Mouse (Mus musculus) hindlimb bud, embryonic 11.5 days (tissue): Measurements from ENCODE around the gene Srebf2.
"Not testable (repeated sequence)": the region's sequence is repeated elsewhere in the genome, so short reads cannot be mapped to it uniquely, and the experiment has no call there.

ENCODE experiments used
- DNase-seq: peaks from one replicate; pipeline ENCODE4 v3.0.0-alpha.2; 2012; ENCODE audit warnings: low read depth, low spot score; ENCODE audit errors: extremely low spot score

Gene Srebf2

DNA sequence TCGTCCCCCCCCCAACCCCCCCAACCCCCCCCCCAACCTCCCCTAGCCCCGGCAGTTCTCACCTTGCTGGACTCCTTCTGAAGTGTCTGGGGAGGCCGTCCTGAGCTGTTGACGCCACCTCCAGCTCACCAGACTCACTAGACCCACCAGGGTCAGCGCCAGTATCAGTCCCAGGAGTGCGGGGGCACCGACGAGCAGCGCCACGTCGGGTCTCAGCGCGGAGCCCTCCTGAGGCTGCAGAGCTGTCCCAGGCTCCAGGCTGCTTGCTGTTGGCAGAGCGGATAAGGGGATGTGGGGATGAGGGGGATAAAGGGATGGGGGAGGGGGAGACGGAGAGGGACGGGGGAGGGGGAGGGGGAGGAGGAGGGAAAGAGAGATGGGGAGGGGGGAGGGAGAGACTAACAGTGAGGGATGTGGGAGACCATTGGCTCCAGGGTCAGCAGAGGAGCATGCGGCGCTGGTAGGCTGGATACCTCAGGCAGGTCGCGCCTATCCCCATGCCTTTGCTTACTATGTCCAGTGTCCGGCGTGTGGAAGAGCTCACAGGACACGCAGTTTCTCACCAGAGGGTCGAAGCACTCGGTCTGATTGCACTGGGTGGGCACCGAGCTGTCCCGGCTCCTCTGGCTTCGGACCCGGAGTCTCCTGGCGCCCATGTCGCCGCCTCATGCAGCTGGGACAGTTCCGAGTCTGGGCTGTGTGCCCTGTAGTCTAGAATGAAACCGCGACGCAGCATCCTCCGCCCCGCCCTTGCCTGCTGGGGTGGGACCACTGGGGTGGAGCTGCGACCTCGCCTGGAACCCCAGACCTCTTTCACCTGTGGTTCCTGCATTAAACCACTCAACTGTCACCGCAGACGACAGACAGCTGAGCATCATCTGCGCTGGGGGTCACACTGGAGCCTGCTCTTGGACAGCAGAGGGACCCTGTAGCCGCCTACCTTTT lies 76.9 kb downstream of the Srebf2 start, which contains the start of gene Tnfrsf13c:
Gene Tnfrsf13c, minus strand, starts transcription at position 713 of the 945 bp plus-strand sequence.
- no peak for DNase-seq

DNA sequence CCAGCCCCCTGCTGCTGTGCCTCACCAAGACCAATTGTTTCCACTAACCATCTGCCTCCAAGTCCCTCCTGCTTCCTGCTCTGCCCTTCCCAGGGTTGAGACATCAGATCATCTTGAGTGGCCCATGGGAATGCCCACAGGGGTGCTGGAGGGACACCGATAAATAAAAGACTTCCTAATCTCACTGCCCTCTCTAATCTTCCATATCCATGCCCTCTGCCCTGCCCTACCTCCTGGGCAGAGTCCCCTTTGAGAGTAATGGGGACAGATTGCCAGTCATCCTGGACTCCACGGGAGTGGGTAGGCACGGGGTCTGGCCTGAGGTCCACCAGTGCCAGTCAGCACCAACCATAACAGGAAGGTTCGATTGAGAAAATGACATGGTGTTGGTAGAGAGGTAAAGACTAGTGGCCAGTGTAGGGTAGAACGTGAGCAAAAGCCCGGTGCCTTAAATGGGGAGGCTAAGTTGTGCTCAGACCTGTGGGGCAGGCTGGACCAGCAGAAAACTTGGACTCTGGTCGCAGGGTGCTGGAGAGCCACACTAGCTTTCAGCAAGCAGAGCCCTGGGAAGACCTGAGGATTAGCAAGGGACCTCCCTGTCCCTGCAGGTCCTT lies 77.7 kb downstream of the Srebf2 start:
- no peak for DNase-seq

DNA sequence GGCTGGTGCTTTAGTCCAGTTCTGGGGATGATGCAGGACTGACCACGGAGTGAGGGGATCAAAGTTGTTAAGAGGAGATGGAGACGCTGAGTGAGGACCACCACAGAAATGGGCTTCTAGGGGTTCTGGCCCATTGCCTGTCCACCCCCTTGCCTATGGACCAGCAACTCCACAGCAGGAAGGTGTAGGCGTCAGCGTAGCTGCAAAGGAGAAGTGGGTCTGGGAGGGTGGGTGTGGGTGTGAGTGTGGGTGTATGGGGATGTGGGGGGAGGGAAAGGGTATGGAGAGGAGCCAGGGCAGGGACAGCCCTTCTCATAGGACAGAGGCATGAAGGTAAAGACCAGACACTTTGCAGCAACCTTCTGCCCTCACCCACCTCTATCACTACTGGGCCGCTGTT lies 78.8 kb downstream of the Srebf2 start:
- no peak for DNase-seq

DNA sequence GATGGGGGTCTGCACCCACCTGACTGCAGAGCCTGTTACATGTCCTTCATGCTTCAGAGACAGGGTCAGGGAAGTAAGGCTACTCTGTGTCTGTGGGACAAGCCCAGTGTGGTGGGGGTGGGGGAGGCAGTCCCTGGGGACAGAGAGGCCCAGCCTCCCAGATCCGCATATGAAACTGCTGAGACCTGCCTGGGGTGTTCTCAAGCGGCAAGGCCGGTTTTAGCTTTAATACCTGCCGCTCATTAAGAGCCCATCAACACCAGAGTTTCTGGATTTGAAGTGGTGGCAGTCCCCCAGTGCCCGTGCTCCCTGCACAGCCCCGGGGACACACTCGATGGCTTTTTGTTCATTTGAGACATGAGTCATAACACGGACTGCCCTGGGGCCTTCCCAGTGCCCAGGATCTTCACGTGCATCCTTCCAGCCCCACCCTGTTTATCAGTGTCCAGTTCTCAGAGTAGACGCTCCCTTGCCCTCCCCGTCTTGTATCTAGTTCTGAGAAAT lies 82.6 kb downstream of the Srebf2 start:
- no peak for DNase-seq

DNA sequence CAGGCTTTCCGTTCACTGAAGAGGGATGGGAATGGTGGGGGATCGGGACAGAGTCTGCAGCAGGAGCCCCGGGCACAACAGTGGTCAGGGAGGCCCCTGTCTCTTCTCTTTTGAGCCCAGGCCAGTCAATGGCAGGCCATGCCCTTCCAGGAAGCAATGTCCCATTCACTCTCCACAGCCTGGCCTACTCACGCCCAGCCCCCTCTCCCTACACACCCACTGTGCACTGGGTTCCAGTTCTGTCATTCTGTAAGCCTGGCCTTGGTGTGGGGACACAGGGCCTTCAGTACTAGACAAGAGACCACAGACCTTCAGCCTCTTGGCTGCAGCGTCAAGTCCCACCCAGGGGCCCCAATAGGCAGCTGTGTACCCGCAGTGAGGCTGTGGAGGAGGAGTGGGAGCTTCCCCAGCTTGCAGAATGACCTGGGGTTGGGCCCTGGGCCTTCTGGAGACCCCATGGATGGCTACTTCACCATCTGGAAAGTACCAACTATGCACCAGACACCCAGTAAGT lies 83.2 kb downstream of the Srebf2 start:
- no peak for DNase-seq

DNA sequence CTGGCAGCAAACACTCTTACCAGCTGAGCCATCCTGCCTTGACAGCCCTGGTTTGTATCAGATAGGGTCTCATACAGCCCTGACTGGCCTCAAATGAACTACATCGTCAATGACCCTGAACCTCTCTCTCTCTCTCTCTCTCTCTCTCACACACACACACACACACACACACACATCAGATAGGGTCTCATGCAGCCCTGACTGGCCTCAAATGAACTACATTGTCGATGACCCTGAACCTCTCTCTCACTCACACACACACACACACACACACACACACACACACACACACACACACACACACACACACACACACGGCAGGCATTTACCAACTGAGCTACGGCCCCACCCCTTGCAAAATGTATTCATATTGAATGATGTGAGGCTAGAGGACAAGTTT lies 84.1 kb downstream of the Srebf2 start:
- DNase-seq, result no peak

DNA sequence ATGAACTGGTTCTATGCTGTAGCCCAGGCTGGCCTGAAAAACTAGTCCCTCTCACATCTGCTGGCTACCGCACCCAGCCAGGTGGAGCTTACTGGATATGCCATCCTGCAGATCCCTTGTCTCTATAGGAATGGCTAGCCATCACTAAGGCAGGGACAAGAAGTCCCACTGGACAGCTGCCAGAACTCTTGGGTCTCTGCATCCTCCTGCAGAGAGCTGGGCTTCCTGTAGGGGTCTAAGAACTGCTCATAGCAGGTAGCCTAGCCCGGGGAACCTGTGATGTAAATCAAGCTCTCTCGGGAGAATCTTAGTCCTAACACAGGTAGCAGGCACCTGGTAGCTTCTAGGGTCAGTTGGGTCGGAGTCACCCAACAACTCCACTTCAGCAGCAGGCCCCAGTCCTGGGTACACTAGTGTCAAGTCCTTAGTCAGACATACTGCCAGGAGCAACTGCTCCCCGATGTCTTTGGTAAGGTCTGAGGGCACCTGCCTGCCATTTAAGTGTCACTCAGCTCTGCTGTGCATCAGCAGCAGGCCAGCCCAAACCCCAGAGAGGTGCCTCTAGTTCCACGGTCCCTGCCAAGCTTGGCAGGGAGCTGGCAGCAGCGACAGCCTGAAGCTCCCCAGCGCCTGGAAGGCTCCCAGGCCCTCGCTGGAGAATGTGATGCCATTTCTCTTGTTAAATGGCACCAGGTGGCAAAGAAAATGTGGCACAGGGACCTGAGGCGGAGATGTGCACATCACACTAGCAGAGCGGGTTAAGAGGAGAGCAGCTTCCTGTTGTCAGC lies 84.8 kb downstream of the Srebf2 start:
- DNase-seq, result no peak

DNA sequence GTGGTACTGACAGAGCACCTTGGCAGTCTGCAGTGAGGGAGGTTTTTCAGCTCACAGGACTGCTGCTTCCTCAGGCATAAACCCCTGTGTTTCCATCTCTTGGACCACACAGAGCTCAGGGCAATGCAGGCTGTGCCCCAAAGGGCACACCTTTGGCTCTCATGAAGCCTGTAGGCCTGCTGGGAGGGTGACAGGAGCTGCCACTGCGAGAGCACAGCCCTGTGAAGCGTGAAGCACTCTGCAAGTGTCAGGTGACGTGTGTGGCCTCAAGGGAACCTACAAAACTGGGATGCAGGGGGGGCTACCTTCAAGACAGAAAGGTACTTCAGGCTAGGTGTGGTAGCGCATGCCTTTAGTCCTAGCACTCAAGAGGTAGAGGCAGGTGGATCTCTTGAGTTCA lies 85.7 kb downstream of the Srebf2 start:
- no peak for DNase-seq

DNA sequence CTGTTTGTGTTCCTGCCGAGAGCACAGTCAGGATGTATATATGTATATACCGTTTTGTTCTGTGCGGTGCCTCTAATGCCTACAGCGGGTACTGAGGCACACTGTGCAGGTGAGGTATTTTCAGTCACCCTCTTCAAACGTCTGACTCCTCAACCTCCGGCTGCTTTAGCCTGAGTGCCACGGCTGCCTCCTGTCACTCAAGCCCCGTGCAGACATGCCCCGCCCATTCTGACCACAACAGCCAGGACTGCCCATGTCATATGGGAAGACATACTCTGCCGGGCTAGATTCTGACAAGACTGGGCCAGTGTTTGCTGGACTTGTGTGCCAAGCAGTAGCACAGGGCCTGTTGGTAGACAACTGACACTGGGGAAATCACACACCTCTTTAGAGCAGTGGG lies 88.7 kb downstream of the Srebf2 start:
- DNase-seq, result no peak

DNA sequence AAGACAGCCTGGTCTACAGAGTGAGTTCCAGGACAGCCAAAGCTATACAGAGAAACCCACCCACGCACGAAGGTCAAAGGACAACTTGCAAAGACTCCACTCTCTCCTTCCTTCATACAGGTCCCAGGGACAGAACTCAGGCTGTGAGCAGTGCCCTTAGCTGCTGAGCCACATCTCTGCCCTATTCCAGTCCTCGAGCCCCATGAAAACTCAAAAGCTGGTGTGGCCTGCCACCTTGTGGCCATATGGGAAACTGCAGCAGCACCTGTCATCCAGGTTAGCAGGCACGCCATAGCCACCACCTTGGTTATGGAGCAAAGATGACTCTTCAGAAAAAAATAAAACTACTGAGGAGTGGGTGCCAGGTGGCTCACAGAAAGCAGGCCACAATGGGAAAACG lies 89.6 kb downstream of the Srebf2 start:
- DNase-seq, result peak; percentile 39

DNA sequence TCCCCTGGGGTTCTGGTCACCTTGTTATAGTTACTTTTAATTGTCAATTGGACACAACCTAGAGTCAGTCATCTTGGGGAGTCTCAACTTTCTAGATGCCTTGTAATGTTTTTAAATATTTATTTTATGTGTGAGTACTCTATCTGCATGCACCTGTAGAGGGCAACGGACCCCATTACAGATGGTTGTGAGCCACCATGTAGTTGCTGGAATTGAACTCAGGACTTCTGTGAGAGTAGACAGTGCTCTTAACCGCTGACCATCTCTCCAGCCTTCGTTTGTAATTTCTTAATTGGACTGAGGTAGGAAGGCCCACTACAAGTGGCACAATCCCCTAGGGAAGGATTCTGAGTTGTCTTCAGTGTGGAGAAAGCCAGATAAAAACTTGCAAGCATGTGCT lies 96.3 kb downstream of the Srebf2 start:
- no peak for DNase-seq

DNA sequence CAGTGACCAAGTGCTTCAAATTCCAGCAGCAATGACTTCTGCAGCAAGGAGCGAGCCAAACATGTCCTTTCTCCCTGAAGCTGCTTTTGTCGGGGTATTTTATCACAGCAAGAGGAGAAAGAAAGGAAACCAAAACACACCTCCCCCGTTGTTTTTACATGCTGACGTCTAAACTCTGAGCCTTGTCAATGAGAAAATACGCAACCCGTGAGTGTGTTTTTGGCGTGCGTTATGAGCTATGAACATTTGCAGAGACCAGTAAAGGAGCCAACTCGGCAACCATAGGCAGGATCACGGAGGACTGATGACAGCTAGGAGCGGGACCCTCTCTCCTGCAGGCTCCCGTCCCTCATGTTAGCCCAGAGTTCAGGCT lies 96.7 kb downstream of the Srebf2 start:
- no peak for DNase-seq

DNA sequence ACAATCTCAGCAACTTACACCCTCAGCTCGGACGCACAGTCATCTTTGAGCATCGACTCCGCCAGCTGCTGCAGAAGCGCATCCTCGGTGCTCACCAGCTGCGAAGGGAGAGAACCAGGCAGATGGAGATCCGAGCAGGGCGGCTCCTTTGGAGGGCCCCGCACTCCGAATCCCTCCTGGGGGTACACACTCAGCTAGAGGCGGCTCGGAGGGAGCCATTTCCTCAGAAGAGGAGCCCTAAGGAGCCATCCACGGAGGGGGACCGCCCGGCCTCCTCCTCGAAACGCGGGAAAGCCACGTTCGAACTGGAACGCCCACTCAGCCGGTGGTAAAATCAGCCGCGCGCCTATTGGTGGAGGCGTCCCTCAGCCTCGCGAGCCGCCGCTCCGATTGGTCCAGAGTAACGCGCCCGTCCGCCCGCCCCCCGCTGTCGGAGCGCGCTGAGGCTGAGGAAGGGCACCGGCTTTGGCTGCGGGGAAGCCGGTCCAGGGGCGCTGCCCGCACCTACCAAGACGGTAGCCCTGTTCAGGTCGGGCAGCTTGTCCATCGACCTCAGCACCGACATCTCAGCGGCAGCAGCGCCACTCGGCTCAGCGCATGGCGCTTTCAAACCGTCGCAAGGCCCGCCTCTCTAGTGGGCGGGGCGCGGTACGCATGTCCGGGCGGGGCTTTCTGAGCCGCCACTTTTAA lies 97.3 kb downstream of the Srebf2 start, which contains the start of gene Cenpm:
Gene Cenpm, minus strand, starts transcription at position 634 of the 690 bp plus-strand sequence.
- DNase-seq, result peak; percentile 61

DNA sequence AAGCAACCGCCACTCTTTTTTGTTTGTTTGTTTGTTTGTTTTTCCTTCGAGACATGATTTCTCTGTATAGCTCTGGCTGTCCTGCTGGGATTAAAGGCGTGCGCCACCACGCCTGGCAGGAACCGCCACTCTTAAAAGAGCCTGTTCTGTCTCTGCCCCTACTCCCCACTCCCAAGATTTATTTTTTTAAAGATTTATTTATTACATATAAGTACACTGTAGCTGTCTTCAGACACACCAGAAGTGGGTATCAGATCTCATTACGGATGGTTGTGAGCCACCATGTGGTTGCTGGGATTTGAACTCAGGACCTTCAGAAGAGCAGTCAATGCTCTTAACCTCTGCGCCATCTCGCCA lies 97.8 kb downstream of the Srebf2 start:
- DNase-seq, result not testable (repeated sequence)

DNA sequence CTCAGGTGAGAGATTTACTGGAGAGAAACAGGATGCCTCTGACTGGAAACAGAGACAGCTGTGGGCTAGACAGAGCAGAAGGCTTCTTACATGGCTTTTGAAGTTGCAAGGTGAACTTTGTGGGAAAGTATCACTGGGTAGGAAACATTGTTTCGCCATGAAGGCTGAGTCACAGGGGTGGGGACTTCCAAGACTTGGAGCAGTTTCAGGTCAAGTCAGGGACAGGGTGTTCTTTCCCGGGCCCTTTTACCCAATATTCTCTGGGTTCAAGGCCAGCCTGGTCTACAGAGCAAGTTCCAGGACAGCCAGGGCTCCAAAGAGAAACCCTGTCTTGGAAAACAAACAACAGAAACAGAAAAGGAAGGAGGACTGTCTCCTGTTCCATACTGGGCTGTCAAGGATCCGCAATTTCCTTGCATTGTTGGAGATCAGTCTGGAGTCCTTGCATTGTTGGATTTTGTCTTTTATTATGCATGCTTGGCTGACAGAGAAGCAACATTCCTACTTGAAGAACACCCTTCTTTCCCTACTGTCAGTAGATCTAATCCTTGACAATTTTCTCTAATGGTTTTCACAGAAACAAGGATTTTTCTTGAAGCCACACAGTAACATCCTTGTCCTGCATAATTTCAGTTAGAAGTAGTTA lies 100.3 kb downstream of the Srebf2 start:
- DNase-seq, result no peak

DNA sequence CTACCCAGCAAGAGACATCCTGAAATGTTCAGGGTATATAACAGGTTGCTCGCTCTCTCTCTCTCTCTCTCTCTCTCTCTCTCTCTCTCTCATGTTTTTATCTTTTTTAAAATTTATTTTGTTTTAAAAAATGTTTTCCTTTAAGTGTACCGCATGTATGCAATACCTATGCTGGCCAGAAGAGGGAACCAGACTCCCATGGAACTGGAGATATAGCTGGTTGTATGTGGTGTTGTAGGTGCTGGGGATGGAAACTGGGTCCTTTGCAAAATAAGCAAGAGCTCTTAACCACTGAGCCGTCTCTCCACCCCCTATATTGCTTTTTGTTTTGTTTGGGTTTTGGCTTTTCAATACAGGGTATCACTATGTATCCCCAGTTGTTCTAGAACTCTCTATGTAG lies 104.6 kb downstream of the Srebf2 start:
- DNase-seq, result no peak

DNA sequence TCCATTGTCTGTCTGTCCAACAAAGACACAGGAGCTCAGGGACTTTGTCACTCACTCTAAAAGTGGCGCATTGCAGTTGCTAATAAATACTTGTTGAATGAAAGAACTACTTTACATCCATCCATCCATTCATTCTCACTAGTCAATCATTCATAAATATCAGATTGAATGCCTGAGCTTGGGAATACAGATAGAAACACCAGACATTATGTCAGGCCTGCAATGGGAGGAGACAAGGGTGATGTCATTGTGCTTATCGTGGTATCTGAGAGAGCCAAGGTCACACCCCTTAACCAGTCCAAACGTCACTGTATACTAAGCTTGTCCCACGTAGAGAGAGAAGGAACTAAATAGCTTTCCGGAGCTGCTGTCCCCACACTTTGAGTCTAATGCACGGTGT lies 105.1 kb downstream of the Srebf2 start, which contains the start of gene 1500009C09Rik:
Gene 1500009C09Rik, plus strand, starts transcription at position 301 of the 400 bp plus-strand sequence.
- DNase-seq, result no peak
